Mouse (Mus musculus) yolk sac, embryonic 10.5 days (tissue): ENCODE measurements around the gene Smgc.
"Not testable (repeated sequence)": the region's sequence is repeated elsewhere in the genome, so short reads cannot be mapped to it uniquely, and the experiment has no call there.

ENCODE experiments used
- DNase-seq: peaks from one replicate; pipeline ENCODE4 v3.0.0-alpha.2; 2017; ENCODE audit warnings: low spot score

Smgc gene

DNA sequence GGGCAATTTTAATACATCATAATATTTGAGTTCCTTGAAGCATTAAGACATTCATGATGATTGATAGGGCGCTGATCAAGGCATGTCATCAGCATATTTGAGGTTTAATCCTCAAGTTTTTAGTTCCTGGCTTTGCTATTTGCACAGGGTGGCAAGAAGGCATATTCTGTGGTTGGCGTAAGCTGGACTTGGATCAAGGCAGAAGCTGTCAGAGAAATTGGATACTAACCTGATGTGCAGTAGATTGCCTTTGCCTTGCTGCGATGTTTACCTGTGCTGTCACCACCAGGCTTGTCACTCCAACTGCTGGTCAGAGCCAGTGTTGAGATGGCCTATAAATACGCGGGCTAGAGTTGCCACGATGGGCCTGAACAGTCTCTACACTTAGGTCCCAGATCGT lies at the start of gene Smgc:
Gene Smgc, plus strand, starts transcription at position 301 of the 400 bp plus-strand sequence.
- no peak for DNase-seq

DNA sequence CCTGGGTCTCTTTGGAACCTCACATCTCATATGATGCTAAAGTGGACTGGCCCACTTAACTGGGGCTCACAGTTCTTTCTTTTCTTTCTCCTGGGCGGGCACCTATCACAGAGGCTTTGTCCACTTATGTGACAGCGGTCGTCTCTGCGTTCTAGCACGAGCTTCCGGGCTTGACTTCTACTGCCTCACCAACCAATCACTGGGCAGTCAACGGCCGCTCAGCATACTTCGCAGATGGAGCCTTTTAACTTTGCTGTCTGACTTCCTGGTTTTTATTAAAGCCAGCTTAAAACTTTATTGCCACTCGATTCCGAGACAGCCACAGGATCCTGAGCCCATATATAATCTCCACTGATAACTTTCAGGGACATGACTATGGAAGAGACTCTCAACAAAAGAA lies 49.7 kb upstream of the Smgc start:
- DNase-seq = no peak

DNA sequence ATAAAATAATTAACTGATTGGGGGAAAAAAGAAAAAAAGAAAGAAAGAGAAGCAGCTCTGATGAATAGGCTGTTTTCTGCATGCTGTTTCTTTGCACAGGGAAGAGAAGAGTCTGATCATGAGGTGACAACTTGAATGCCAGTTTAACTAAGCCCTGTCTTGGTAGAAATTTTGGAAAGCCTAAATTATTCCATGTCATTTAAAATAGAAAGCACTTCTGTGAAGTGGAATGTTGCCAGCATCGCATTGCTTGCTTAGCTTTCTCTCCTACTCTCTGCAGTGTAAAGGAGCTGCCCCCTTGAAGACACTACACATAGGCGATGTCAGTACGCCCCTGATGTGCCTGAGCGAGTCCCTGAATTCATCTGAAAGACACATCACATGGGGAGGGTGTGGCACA lies 31.6 kb upstream of the Smgc start:
- DNase-seq = no peak

DNA sequence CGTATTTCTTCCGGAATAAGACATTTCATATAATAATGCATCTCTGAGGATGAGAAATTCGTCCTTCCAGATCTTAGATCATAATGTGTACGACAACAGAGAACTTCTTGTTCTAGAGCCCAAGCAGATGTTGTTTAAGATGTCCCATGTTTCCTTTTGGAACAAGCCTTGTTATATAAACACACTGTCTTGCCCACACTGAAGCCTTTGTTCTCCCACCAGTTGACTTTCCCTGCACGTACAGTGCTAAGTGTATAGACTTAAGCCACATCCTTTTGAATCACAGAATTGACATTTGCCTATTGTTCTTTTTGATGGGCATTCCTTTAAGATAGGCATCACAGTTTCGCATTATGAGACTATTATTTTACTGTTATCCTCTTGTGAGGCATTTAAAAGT lies 2.7 kb upstream of the Smgc start:
- DNase-seq = no peak

DNA sequence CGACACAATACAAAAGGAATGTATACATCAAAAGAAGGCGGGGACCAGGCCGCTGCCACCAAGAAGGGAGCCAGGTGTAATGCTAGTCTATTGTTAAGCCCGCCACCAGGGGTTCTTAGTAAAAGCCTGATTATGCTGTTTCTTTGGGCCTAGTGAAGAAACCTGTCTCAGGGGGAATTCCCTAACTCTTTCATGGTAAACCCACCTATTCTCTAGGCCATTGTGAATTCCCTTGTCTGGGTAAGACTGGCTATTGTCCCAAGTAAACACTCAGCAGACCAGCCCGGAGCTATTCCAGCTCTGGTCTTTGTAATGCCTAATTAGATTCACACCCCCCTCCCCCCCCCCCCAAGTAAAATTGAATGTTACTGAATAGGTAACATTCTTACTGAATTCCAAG lies 26.1 kb downstream of the Smgc start:
- DNase-seq = not testable (repeated sequence)

DNA sequence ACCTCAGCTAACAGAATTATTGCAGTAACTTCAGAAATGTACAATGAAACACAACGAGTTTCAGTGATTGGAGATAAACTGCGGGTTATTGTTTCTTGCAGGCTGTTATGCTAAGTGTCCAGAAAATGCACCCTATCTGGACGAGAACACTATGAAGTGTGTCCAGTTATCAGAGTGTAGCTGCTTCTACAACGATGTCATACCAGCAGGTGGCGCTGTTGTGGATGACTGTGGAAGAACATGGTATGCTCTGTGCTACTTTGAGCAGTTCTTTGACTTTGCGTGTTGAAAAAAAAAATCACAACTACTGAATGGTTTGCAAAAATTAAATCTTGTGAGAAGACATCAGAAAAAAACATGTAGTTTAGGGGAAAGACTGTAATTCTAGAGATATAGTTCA lies 62.2 kb downstream of the Smgc start:
- no peak for DNase-seq

DNA sequence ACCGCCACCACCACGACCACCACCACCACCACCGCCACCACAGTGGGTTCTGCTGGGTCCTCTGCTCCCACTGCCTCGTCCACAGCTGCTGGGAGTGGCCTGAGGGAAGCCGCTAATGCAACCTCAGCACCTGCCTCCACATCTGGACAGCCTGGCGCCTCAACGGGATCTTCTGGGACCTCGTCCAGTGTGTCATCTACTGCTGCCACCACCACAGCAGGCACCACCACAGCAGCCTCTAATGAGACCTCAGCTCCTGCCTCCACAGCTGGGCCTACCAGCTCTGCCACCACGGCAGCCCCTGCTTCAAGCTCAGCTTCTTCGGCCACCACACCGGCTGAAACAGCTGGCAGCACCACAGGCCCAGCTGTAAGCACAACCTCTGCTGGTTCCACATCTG lies 69.0 kb downstream of the Smgc start:
- not testable (repeated sequence) for DNase-seq
